Mouse (Mus musculus) embryonic fibroblast, embryonic 13.5 days (primary cell): ENCODE measurements around the gene Slc9a8.

Source experiments
- CTCF ChIP-seq: IDR thresholded peaks from 2 replicates; pipeline ENCODE4 v1.5.1; 2011; ENCODE audit warnings: mild to moderate bottlenecking, control low read depth, low read length, moderate library complexity, borderline replicate concordance; ENCODE audit not compliant: insufficient read depth
- POLR2A ChIP-seq: IDR thresholded peaks from 2 replicates; pipeline ENCODE4 v1.6.1; 2011; ENCODE audit warnings: low read depth, mild to moderate bottlenecking, control low read depth, low read length, moderate library complexity

DNA sequence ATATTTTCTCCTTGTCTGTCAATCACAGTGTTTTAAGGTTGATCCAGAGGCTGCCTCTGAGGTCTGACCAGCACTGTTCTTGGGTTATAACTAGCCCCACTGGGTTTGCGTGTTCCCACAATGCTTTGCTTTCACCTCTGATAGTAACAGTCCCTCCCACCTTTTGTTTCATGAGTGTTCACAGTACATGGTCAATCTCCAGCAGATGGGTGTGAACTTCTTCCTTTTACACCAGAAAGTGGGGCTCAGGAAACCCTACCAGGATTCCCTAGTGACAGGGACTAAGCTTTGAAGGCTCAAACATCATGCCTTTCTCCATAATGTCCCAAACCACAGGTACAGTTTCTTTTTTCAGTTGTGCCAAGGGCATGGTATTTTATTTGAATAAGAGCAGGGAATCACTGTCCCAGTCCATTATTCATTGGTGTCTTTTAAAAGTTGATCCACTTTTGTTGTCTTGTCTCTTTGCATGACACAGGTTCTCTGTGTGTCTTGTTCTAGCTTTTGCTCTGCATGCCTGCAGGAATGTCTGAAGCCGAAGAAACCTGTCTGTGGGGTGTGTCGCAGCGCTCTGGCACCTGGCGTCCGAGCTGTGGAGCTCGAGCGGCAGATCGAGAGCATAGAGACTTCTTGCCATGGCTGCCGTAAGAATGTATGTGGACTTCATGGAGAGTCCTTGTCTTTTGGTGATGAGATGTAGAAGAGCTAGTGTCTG, 85.2 kb downstream of the Slc9a8 start:
- TF ChIP-seq POLR2A: no peak
- no peak for TF ChIP-seq CTCF
